Mouse (Mus musculus) heart, embryonic 13.5 days (tissue): ENCODE results near the gene Akr1b10. TPM values are rescaled to one million over a fixed set of nuclear protein-coding genes. Genes with fewer than 3 reads are reported as not detected.
"Not testable (repeated sequence)": the region's sequence is repeated elsewhere in the genome, so short reads cannot be mapped to it uniquely, and the experiment has no call there.

ENCODE experiments used
- ATAC-seq: fragments of 200-750 bp; cut with Nextera tagmentation; 2 replicates; pipeline ENCODE4 v1.8.0; 2017; ENCODE audit warnings: moderate TSS enrichment; ENCODE audit not compliant: insufficient number of reproducible peaks, low FRiP score, low TSS enrichment; ENCODE audit errors: extremely low read depth
- H3K27ac ChIP-seq: fragments of 300-500 bp; sonication (generic); replicated peaks from 2 replicates; pipeline ENCODE4 v1.5.1; 2015; ENCODE audit warnings: moderate library complexity, mild to moderate bottlenecking, inconsistent platforms
- H3K27me3 ChIP-seq: fragments of 300-500 bp; sonication (generic); replicated peaks from 2 replicates; pipeline ENCODE4 v1.6.1; 2015; ENCODE audit warnings: mild to moderate bottlenecking, inconsistent platforms
- H3K36me3 ChIP-seq: fragments of 300-500 bp; sonication (generic); 2 replicates; pipeline ENCODE4 v1.6.1; 2015; ENCODE audit warnings: mild to moderate bottlenecking, inconsistent platforms
- H3K4me1 ChIP-seq: fragments of 300-500 bp; sonication (generic); 2 replicates; pipeline ENCODE4 v1.6.1; 2015; ENCODE audit warnings: inconsistent platforms
- H3K4me2 ChIP-seq: fragments of 300-500 bp; sonication (generic); 2 replicates; pipeline ENCODE4 v1.6.1; 2015; ENCODE audit warnings: inconsistent platforms, mild to moderate bottlenecking, moderate library complexity
- H3K4me3 ChIP-seq: fragments of 300-500 bp; sonication (generic); 2 replicates; pipeline ENCODE4 v1.5.1; 2015; ENCODE audit warnings: moderate library complexity, mild to moderate bottlenecking, inconsistent platforms
- H3K9ac ChIP-seq: fragments of 300-500 bp; sonication (generic); 2 replicates; pipeline ENCODE4 v1.6.1; 2015; ENCODE audit warnings: inconsistent platforms, mild to moderate bottlenecking, moderate library complexity
- H3K9me3 ChIP-seq: fragments of 300-500 bp; sonication (generic); 2 replicates; pipeline ENCODE4 v1.6.1; 2016; ENCODE audit warnings: inconsistent platforms
- WGBS: fragments of 180-500 bp; shearing (Covaris S2); methylation state at CpG from one replicate; pipeline ENCODE4 v1.1.7; 2015; ENCODE audit warnings: mixed read lengths; 5-methylcytosine and 5-hydroxymethylcytosine counted together
- polyA plus RNA-seq: library from polyadenylated mRNA; unstranded; fragments of >200 nt; fragmentation: Nextera tagmentation; extraction: Ambion mirVana; gene quantifications from 2 replicates; pipeline ENCODE4 v1.2.1, GENCODE M21; 2015

Akr1b10 gene
- polyA plus RNA-seq, 1 experiment from 2014 or later, result 55.7 TPM

DNA sequence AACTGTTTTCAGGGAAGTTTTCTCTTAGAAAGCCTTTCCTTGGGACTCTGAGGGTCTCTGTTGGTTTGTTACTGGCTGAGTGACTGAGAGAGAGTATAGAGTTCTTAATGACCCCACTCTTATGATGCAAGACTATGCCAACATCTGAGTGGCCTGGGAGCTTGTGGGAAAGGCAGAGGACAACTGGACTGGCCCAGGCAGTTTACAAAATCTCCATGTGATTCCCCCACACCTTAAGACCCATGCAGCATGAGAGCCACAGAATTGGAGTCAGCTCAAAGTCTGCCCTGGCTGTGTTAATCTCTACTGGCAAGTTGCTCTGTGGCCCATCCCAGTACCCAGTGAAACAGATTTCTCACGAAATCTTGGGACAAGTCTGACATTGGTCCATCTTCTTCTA is 28.7 kb downstream of the Akr1b10 start:
- Histone ChIP-seq H3K4me3 (no peak overlapping the region), H3K36me3 (no peaks in the 10 kb centered on the region), H3K27me3 (no peaks in the 10 kb centered on the region), H3K9ac (no peak overlapping the region), H3K27ac (no peak overlapping the region), H3K4me2 (no peak overlapping the region), H3K4me1 (peaks cover 4% of the 10 kb centered on the region; the same call in 1 of the 2 replicates), H3K9me3 (no peaks in the 10 kb centered on the region)
- ATAC-seq, result no peak
- WGBS, result 48% methylated on average over 1 of the region's 1 CpGs

DNA sequence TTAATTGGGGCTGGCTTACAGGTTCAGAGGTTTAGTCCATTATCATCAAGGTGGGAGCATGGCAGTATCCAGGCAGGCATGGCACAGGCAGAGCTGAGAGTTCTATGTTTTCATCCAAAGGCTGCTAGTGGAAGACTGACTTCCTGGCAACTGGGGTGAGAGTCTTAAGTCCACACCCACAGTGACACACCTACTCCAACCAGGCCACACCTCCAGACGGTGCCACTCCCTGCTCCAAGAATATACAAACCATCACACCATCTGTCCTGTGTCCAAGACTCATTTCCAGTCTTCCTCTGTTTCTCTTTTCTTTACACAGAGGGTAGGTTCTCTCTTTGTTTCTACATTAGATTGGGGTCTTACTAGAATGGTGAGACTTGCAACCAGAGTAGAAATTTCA is 29.4 kb downstream of the Akr1b10 start:
- H3K9ac ChIP-seq, H3K4me3 ChIP-seq, H3K27ac ChIP-seq, H3K4me2 ChIP-seq, H3K4me1 ChIP-seq, H3K9me3 ChIP-seq, H3K27me3 ChIP-seq, ATAC-seq, H3K36me3 ChIP-seq: not testable (repeated sequence)
- 52% methylated on average over 1 of the region's 1 CpGs for WGBS

DNA sequence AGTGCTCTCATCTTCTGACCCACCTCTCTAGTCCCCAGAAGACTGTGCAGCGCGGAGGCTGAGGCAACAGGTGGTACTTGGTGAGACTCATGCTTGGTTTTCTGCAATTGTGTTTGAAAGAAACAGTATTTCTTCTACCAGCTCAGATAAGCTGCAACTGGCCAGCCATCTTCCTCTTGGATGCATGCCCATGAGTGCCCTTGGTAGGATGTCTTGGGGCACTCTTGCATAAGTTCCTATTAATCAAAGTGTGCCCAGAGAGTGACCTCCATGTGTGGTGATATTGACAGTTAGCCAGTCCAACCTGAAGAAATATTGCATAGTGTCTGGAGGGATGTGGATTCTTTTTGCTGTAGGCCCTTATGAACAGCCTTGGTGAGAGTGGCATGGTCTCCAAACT is 32.5 kb downstream of the Akr1b10 start:
- Histone ChIP-seq H3K4me2 (no peak overlapping the region), H3K36me3 (no peaks in the 10 kb centered on the region), H3K9ac (no peak overlapping the region), H3K4me1 (peaks cover 4% of the 10 kb centered on the region; the same call in 1 of the 2 replicates), H3K9me3 (no peaks in the 10 kb centered on the region), H3K27me3 (no peaks in the 10 kb centered on the region), H3K4me3 (no peak overlapping the region), H3K27ac (no peak overlapping the region)
- WGBS, result 90% methylated on average over 2 of the region's 2 CpGs
- ATAC-seq, result no peak

DNA sequence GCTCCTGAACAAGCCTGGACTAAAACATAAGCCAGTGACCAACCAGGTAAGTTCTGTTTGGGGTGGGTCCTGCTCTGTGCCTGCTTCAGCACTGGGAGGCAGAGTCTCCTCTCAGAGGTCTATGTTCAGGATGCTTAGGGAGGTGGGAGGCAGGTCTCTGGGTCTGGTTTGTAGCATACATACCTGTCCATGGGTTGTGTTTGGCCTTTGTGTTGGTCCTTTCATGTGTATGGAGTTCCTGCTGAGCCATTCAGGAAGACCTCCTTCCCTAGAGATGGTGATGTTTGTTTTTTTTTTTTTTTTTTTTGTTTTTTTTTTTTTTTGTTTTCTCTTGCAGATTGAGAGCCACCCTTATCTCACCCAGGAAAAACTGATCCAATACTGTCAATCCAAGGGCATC is 35.1 kb downstream of the Akr1b10 start:
- no peak overlapping the region for H3K27ac ChIP-seq
- no peak overlapping the region for H3K4me2 ChIP-seq
- H3K4me3 ChIP-seq, result no peak overlapping the region
- H3K36me3 ChIP-seq, result no peaks in the 10 kb centered on the region
- H3K27me3 ChIP-seq, result no peaks in the 10 kb centered on the region
- H3K9ac ChIP-seq, result no peak overlapping the region
- no peaks in the 10 kb centered on the region for H3K9me3 ChIP-seq
- H3K4me1 ChIP-seq, result no peaks in the 10 kb centered on the region
- ATAC-seq, result no peak

DNA sequence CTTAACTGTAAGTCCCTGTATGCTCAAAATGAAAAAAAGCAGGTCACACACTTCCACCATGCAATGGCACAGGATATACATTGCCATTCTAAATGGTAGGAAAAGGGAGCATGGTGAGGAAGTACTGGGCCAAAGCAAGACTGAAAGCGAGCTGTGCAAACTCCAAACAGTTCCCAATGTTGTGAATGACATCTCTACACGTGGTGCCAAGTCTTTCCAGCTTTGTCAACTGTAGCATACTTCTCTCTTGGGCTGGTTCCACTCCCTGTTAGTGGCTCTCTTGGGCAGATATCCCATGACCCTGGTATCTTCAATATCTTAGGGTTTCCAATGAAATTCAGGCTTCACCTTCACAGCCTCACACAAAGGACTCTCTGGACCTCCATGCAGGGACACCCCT is 55.0 kb downstream of the Akr1b10 start:
- peaks cover 10% of the 10 kb centered on the region for H3K4me1 ChIP-seq
- H3K4me3 ChIP-seq, result no peak overlapping the region
- H3K36me3 ChIP-seq, result no peaks in the 10 kb centered on the region
- H3K4me2 ChIP-seq, result no peak overlapping the region
- WGBS, result 66% methylated on average over 2 of the region's 2 CpGs
- H3K27me3 ChIP-seq, result no peaks in the 10 kb centered on the region
- H3K27ac ChIP-seq, result no peak overlapping the region
- no peak overlapping the region for H3K9ac ChIP-seq
- H3K9me3 ChIP-seq, result no peaks in the 10 kb centered on the region
- ATAC-seq, result no peak

DNA sequence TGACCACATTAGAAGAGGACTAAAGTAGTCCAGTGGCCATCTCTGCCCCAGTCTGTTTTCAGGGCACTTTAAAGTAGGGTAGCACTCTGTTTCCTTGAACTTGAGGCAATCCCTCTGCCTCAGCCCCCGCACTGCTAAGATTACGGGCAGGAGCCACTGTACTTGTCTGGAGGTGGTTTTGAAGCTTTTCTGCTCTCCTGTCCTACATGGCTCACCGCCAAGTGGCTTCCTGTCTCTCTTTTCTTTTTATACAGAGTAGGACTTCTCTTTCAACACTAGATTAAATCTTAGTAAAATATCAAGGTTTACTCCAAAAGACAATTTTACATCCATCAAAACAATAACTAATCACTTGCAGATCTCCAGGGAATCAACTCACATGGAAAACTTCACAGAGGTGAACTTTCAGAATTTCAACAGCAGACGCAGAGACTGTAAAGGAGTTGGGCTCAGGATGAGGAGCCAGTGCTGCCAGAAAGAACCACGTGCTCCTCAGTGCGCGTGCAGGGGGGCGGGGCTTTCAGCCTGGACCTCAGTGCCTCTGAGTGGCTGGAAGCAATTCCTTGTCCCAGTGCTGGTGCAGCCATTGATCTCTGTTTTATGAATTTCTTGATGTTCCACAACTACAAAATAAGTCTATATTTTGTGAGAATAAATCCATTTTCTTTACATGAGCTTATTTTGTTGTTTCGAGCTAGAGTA is 57.7 kb downstream of the Akr1b10 start:
- Histone ChIP-seq H3K9ac (no peak overlapping the region), H3K27me3 (no peaks in the 10 kb centered on the region), H3K4me1 (peaks cover 10% of the 10 kb centered on the region), H3K9me3 (no peaks in the 10 kb centered on the region), H3K4me3 (no peak overlapping the region), H3K36me3 (no peaks in the 10 kb centered on the region), H3K4me2 (no peak overlapping the region), H3K27ac (no peak overlapping the region)
- ATAC-seq, result no peak
- WGBS, result 48% methylated on average over 9 of the region's 9 CpGs

DNA sequence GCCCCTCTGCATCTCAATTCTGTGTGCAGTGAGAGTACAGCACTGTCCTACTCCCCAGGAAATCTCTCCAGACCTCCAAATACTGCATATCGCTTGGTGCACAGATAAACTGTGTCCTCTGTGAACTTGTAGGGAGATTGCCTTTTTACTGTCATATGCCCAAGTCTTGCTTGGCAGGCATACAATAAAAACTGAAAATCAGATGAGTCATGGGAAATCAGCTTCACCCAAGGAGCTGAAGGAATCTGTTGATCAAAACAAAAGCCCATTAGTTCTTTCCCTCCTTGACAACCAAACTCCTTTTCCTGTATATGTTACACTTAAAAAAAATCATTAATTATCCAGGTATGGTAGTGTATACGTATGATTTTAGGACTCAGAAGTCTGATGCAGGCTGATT is 59.8 kb downstream of the Akr1b10 start:
- H3K36me3 ChIP-seq, result no peaks in the 10 kb centered on the region
- H3K9ac ChIP-seq, result no peak overlapping the region
- H3K4me1 ChIP-seq, result peaks cover 10% of the 10 kb centered on the region
- no peak overlapping the region for H3K27ac ChIP-seq
- no peaks in the 10 kb centered on the region for H3K9me3 ChIP-seq
- H3K4me3 ChIP-seq, result no peak overlapping the region
- no peak for ATAC-seq
- no peaks in the 10 kb centered on the region for H3K27me3 ChIP-seq
- WGBS, result 53% methylated on average over 2 of the region's 2 CpGs
- H3K4me2 ChIP-seq, result no peak overlapping the region

Other genes with a start within 250 kb of the Akr1b10 start
- 35.8 and 36.3 TPM in 2 replicates for gene Slc35b4, start 207.1 kb upstream of the Akr1b10 start, polyA plus RNA-seq
- gene Akr1b3, start 66.7 kb upstream of the Akr1b10 start, polyA plus RNA-seq, result 176 and 192 TPM in 2 replicates
- 11.0 and 12.0 TPM in 2 replicates for gene Akr1b8, start 30.1 kb upstream of the Akr1b10 start, polyA plus RNA-seq
- gene Akr1b7, start 28.1 kb downstream of the Akr1b10 start, polyA plus RNA-seq, result 0.11 TPM in 1 of 2 replicates, not detected in the other
- gene Bpgm, start 92.0 kb downstream of the Akr1b10 start, polyA plus RNA-seq, result 69.1 and 111 TPM in 2 replicates
- gene Cald1, start 214.3 kb downstream of the Akr1b10 start, polyA plus RNA-seq, result 165 and 173 TPM in 2 replicates